Mouse (Mus musculus) bone marrow, adult 2 months (tissue): ENCODE data around the gene Bdnf.

Experiments
- CTCF ChIP-seq: fragments of 200-500 bp; IDR thresholded peaks from 2 replicates; pipeline ENCODE4 v1.5.1; 2011; ENCODE audit warnings: low read length, control low read depth; ENCODE audit not compliant: control insufficient read depth, insufficient read depth
- POLR2A ChIP-seq: fragments of 200-500 bp; IDR thresholded peaks from 2 replicates; pipeline ENCODE4 v1.6.1; 2011; ENCODE audit warnings: low read depth, mild to moderate bottlenecking, control low read depth, low read length, borderline replicate concordance; ENCODE audit not compliant: control insufficient read depth

GRCm38 (mm10) chr2:109676618-109676974, 2.1 kb downstream of the Bdnf start:
- TF ChIP-seq POLR2A (no peak), CTCF (no peak)
